Mouse (Mus musculus) adrenal gland, postnatal 14 days (tissue): ENCODE data around the gene Dalrd3. TPM values are rescaled to one million over a fixed set of nuclear protein-coding genes. Genes with fewer than 3 reads are reported as not detected.

Experiments
- DNase-seq: peaks from one replicate; pipeline ENCODE4 v3.0.0; 2021; ENCODE audit warnings: mixed read lengths
- long read RNA-seq, 2 experiments: library from polyadenylated mRNA; stranded (forward); transcript quantifications; one replicate each; pipeline ENCODE4 v2.0.0; 2021
- total RNA-seq: library from RNA; stranded (reverse); gene quantifications from 2 replicates; pipeline ENCODE4 v1.2.3, GENCODE M21; 2021

Dalrd3 gene
- total RNA-seq: 48.8 and 51.5 TPM in 2 replicates
- long read RNA-seq, experiment 1, transcript Dalrd3-201 (12 exons, 1,746 nt): major isoform, 28 of 56 reads
- long read RNA-seq, experiment 1, partial matches to known transcripts: 7 of 56 reads
- long read RNA-seq, experiment 1, other reads (novel, unspliced or antisense): 21 of 56 reads
- long read RNA-seq, experiment 2, transcript Dalrd3-201 (12 exons, 1,746 nt): major isoform, 24 of 42 reads
- long read RNA-seq, experiment 2, partial matches to known transcripts: 4 of 42 reads
- long read RNA-seq, experiment 2, other reads (novel, unspliced or antisense): 14 of 42 reads

GRCm38 (mm10) chr9:108569381-108570206 lies at the start of gene Dalrd3:
Gene Dalrd3, plus strand, starts transcription at chr9:108569886.
- peak; percentile 96 for DNase-seq

DNA sequence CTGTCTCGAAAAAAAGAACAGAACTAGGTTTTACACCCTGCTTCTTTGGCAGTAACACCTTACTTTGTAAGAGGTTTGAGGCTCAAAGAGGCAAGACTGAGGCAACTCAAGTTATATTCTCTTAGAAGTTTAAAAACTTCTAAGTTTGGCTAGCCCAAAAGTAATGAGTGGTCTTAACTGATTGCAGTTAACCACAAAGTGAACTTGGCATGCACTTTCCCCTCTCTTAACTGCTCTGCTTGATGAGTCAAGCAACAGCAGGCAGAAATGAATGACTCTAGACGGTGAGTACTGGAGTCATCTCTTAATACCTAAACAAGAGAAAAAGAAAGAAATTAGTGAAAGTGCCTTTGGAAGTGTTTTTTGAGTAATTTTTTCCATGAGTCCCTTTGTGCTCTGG lies 48.1 kb upstream of the Dalrd3 start:
- no peak for DNase-seq

DNA sequence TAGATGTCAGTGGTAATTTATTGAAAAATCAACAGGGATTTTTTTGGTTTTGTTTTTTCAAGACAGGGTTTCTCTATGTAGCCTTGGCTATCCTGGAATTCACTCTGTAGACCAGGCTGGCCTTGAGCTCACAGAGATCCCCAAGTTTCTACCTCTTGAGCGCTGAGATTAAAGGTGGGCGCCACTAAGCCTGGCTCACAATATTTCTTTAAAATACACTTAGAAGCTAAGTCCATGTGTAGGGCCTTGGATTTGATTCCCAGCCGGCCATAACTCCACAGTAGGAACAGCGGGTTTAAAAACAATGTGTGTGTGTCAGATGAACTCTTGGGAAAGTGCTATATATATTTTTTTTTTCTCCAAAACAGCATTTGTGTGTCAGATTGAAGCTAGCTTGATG lies 46.3 kb upstream of the Dalrd3 start:
- DNase-seq: no peak

DNA sequence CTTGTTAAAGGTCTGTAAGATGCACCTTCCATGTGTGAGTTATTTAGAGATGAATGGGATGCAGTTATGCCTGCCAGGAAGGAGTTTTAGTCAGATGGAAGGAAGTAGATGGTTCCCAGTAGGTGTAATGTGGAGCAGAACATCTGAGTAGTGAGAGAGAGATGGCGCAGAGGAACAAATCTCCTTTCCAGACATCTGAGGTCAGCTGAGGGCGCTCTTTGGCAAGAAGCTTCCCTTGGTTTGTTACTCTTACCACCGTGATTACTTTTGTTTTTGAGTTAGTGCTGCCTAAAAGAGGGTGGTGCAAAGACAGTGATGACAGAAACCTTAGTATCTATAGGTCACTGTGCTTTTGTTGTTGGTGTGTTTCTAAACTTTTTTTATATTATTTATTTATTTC lies 44.3 kb upstream of the Dalrd3 start:
- DNase-seq: peak; percentile 53

GRCm38 (mm10) chr9:108530954-108531353 lies 38.7 kb upstream of the Dalrd3 start:
- DNase-seq: no peak

DNA sequence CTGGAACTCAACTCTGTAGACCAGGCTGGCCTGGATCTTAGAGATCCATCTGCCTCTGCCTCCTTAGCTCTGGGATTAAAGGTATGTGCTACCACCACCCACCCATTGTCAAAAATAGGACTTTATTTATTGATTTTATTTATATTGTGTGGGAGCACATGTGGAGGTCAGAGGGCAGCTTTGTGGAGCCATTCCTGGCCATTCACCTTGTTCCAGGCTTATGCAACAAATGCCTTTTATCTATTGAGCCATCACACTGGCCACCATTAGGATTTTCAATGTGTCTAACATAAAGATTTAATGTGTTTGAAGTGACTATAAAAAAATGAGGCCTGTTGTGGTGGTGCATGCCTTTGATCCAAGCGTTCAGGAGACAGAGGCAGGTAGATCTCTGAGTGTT lies 38.2 kb upstream of the Dalrd3 start:
- no peak for DNase-seq

- no peak for DNase-seq
Observed at GRCm38 (mm10) chr9:108540846-108541245, 28.8 kb upstream of the Dalrd3 start.

GRCm38 (mm10) chr9:108545986-108546385 lies 23.7 kb upstream of the Dalrd3 start:
- no peak for DNase-seq

DNA sequence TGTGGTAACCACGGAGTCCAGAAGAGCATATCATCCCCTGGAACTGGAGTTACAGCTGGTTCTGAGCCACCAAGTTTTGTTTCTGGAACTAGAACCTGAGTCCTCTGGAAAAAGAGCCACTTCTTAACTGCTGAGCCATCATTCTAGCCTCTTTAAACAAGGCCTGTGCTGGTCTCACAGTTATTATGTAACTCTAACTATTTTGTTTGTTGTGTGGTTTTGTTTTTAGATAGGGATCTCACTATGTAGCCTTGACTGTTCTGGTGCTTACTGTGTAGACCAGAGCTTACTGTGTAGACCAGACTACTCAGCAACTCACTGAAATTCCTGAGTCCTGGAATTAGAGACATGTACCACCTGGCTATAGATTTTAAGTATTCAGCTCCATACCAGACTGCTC lies 22.8 kb upstream of the Dalrd3 start:
- no peak for DNase-seq

- DNase-seq: no peak
Observed at GRCm38 (mm10) chr9:108559169-108559568, 10.5 kb upstream of the Dalrd3 start.

DNA sequence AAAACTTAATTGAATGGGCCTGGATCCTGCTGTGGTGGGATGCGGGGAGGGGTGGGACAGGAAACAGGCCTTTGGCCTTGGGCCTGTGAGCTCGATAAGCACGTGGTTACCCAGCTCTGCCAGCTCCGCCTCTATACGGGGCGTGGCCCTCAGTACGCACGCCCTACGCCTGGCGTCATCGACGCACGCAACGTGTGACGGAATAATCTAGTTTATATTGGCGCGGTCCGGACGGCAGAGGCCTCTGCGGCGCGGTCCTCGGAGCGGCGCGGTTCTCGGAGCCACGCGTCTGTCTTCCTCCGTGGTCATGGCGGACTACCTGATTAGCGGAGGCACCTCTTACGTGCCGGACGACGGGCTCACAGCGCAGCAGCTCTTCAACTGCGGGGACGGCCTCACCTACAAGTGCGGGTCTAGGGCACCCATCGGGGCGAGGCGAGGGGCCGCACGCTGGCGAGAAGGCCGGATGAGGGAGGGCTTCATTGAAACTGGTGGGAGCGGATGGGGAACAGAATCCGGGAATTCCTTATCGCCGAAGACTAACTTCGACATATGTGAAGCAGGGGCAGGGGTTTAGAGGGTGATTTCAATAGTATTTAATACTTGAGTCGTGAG lies 9.4 kb upstream of the Dalrd3 start, which contains the start of gene Impdh2:
Gene Impdh2, plus strand, starts transcription at position 60 of the 615 bp plus-strand sequence.
- peak; percentile 97 for DNase-seq

DNA sequence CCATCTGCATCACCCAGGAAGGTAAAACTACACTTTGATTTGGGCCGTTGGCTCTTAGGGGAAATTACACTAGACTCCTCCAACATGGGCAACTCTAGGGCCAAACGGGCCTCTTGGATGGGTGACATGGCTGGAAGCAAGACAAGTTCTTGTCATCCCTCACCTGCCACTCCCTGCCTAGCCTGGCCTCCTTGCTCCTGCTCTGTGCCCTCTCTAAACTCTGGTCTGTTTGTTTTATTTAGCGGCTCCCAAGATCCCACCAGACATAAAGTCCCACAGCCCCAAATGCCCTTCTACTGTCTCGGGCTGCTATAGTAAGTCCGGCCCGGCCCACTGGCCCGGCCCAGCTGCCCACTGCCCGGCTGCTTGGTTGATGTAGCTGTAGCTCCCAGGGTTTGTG lies 6.0 kb upstream of the Dalrd3 start:
- no peak for DNase-seq

DNA sequence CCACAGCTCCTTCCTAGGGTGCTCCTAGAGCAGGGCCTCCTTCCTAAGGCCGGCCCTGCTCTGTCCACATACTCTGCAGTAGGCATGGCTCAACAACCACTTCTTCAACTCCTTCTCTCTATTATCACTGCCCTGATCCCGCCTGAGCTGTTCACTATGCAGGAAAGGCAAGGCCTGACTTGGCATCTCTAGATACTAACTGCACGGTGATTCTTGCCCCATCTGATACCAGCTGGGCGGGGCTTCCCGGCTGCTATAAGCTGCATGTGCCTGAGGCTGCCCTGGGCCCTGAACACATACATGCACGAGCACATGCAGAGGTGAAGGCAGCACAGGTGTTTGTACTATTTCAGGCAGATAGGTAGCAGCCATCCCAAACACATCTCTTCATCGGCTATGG lies 5.6 kb upstream of the Dalrd3 start:
- no peak for DNase-seq

GRCm38 (mm10) chr9:108565881-108566814 lies 3.5 kb upstream of the Dalrd3 start:
- DNase-seq: peak; percentile 52

GRCm38 (mm10) chr9:108566815-108567776 lies 2.6 kb upstream of the Dalrd3 start, which contains the start of gene Ndufaf3:
Gene Ndufaf3, minus strand, starts transcription at chr9:108567434.
- peak; percentile 98 for DNase-seq

DNA sequence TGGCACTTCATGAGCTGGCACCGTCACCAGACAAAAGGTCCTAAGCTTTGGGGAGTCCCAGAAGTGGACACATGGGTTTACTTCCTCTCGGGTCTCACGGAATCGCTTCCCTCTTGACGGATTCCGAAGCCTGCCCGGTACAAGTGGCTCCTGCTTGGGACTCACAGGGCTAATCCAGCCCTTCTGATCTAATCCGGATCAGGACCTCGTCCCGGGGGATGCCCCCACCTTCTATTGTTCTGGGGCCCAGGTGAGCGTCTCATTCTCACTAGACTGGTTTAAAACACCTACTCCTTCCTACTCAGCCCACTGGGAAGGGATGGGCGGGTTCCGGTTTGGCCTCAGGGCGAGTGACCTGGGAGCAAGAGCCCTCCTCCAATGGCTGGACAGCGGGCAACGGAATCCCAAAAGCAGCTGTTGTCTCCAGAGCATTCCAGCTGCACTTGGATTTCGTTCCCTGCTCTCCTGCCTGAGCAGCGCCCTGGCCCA lies 1.7 kb upstream of the Dalrd3 start:
- peak; percentile 49 for DNase-seq

GRCm38 (mm10) chr9:108568511-108568921 lies 1.2 kb upstream of the Dalrd3 start:
- no peak for DNase-seq

GRCm38 (mm10) chr9:108570207-108570896 lies 666 bp downstream of the Dalrd3 start:
- peak; percentile 91 for DNase-seq

GRCm38 (mm10) chr9:108571401-108571973 lies 1.8 kb downstream of the Dalrd3 start:
- no peak for DNase-seq
